Mouse (Mus musculus) G1E (cell line): ENCODE measurements around the gene Dync1li1. TPM values are rescaled to one million over a fixed set of nuclear protein-coding genes. Genes with fewer than 3 reads are reported as not detected.

Source experiments
- ATAC-seq: 2 replicates; pipeline ENCODE4 v1.8.0; 2016; ENCODE audit warnings: mild to moderate bottlenecking; ENCODE audit not compliant: insufficient number of reproducible peaks, poor library complexity, low FRiP score, severe bottlenecking; ENCODE audit errors: extremely low read depth
- DNase-seq: peaks from one replicate; pipeline ENCODE4 v3.0.0; 2012; ENCODE audit warnings: low spot score
- H3K27me3 ChIP-seq: 2 replicates; pipeline ENCODE4 v1.6.1; 2012; ENCODE audit warnings: mild to moderate bottlenecking, low read length, inconsistent platforms; ENCODE audit not compliant: insufficient read depth
- H3K36me3 ChIP-seq: replicated peaks from 2 replicates; pipeline ENCODE3; 2012; ENCODE audit warnings: mild to moderate bottlenecking, inconsistent platforms
- H3K4me1 ChIP-seq: 2 replicates; pipeline ENCODE4 v1.6.1; 2012; ENCODE audit warnings: low read depth, low read length, inconsistent platforms, mixed read lengths; ENCODE audit not compliant: insufficient read depth
- H3K4me3 ChIP-seq: 2 replicates; pipeline ENCODE4 v1.5.1; 2012; ENCODE audit warnings: low read depth, mild to moderate bottlenecking, inconsistent platforms, low read length, moderate library complexity, mixed read lengths
- H3K9me3 ChIP-seq: replicated peaks from 2 replicates; pipeline ENCODE4 v1.6.1; 2012; ENCODE audit warnings: inconsistent platforms
- CTCF ChIP-seq: IDR thresholded peaks from 2 replicates; pipeline ENCODE4 v1.5.1; 2012; ENCODE audit warnings: low read depth, low read length, inconsistent platforms, mixed read lengths
- GATA1 ChIP-seq: IDR thresholded peaks from 2 replicates; pipeline ENCODE4 v1.6.1; 2012; ENCODE audit warnings: borderline replicate concordance, low read length, inconsistent platforms, mixed read lengths
- GATA2 ChIP-seq: IDR thresholded peaks from 2 replicates; pipeline ENCODE4 v1.6.1; 2012; ENCODE audit warnings: low read depth, low read length, inconsistent platforms, borderline replicate concordance
- POLR2AphosphoS5 ChIP-seq: IDR thresholded peaks from 2 replicates; pipeline ENCODE4 v1.6.1; 2012; ENCODE audit warnings: low read depth, low read length, inconsistent platforms; ENCODE audit not compliant: insufficient replicate concordance
- TAL1 ChIP-seq: conservative IDR thresholded peaks from 2 replicates; pipeline ENCODE4 v1.6.1; 2012; ENCODE audit warnings: low read depth, low read length, inconsistent platforms, mixed read lengths
- polyA plus RNA-seq: library from polyadenylated mRNA; stranded (reverse); fragments of >175 nt; gene quantifications from 2 replicates; pipeline ENCODE4 v1.2.3, GENCODE M21; 2012
- total RNA-seq, 2 experiments: library from RNA; stranded (forward) in 1 of 2; stranded (reverse) in 1 of 2; fragments of 200-1000 nt in 1 of 2; fragments of >200 nt in 1 of 2; fragmentation: Nextera tagmentation in 1 of 2; gene quantifications; 2 replicates each; pipeline ENCODE4 v1.2.3; 2014 to 2017

The Dync1li1 gene
- total and polyA plus RNA-seq, 3 experiments: 21.2 to 57.2 (median 34.8) TPM

DNA sequence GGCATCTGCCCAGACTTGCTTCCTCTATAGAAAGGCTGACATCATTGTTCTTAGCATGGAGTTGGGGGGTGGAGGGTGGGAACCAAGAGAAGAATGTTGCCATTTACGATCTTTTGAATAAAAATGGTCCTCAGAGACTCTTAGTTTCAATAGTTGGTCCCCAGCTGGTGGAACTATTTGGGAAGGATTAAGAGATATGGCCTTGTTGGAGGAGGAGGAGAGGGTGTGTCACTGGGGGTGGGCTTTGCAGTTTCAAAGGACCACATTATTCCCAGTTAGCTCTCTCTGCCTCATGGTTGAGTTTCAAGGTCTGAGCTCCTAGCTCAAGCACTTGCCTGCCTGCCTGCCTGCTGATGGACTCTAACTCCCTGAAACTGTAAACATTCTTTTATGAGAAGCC, 16.6 kb upstream of the Dync1li1 start:
- Histone ChIP-seq H3K36me3 (no peaks in the 10 kb centered on the region), H3K4me1 (no peaks in the 10 kb centered on the region), H3K27me3 (peaks cover 12% of the 10 kb centered on the region; the same call in 1 of the 2 replicates), H3K9me3 (no peaks in the 10 kb centered on the region), H3K4me3 (no peak overlapping the region)
- TF ChIP-seq CTCF (no peak), TAL1 (no peak), POLR2AphosphoS5 (no peak), GATA1 (no peak), GATA2 (no peak)
- DNase-seq: no peak
- ATAC-seq: no peak

DNA sequence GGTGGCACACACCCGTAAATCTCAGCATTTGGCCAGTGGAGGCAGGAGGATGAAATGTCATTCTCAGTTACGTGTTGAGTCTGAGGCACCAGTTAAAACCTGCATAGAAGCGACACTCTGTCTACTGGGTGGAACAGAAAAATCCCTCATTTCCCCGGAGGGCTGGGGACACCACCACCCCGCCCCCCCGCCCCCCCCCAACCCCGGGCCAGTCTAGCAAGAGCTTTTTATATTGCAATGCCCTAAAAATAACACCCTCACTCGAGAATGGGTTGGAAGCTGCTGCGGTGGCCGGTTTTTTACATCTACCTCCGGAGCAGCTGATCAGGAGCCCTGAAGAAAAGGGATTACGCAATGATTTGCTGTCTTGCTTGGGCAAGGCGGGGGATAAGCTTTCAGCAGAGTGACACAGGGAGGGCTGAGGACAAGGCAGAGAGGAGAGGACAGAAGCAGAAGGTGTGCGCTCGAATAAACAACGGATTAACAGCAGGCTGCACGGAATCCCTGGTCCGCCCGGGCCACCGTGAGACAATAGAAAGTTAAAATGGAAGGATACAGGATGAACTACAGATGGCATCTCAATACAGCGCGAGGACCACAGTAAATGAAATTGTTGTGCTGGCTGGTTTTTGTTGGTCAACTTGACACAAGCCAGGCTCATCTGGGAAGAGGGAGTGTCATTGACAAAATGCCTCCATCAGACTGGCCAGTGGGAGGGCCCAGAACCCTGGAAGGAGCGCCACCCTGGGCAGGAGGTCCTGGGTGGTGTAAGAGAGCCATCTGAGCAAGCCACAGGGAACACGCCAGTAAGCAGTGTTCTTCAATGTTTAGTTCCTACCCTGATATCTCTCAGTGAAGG, 15.7 kb upstream of the Dync1li1 start:
- Histone ChIP-seq H3K36me3 (no peaks in the 10 kb centered on the region), H3K4me1 (no peaks in the 10 kb centered on the region), H3K27me3 (peaks cover 11% of the 10 kb centered on the region), H3K4me3 (no peak overlapping the region), H3K9me3 (no peaks in the 10 kb centered on the region)
- DNase-seq: no peak
- ATAC-seq: no peak
- TF ChIP-seq TAL1: no peak
- TF ChIP-seq CTCF: no peak
- TF ChIP-seq GATA1: no peak
- TF ChIP-seq GATA2: no peak
- TF ChIP-seq POLR2AphosphoS5: no peak

DNA sequence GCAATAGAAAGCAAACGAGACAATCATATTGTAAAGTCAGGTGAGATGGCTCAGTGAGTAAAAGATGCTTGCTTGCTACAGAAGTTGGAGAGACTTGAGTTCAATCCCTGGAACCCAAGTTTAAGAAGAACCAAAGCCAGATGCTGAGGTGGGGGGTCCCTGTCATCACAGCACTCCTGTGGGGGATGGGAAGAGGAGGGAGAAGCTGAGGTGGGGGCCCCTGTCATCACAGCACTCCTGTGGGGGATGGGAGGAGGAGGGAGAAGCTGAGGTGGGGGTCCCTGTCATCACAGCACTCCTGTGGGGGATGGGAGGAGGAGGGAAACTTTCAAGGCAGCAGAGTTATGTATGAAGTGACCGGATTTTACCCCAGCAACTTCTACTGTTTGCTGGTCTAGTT, 15.0 kb upstream of the Dync1li1 start:
- Histone ChIP-seq H3K4me1 (no peaks in the 10 kb centered on the region), H3K9me3 (no peaks in the 10 kb centered on the region), H3K27me3 (peaks cover 13% of the 10 kb centered on the region), H3K36me3 (no peaks in the 10 kb centered on the region), H3K4me3 (no peak overlapping the region)
- TF ChIP-seq CTCF (no peak), TAL1 (no peak), GATA1 (no peak), GATA2 (no peak), POLR2AphosphoS5 (no peak)
- DNase-seq (no peak), ATAC-seq (no peak)

DNA sequence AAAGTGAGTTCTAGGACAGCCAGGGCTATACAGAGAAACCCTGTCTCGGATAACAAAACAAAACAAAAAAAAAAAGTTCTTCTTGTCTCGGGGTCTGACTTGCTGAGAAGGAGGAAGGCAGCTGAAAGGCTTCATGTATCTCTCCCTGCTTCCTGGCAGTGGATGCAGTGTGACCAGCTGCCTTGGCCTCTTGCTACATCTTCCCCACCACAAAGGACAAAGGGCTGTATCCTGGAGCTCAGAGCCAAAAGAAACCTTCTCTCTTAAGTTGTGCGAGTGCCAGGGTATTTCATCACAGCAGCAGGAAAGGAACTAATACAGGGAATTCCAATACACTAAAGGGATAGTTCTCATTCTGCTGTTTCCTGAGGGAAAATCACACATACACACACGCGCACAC, 10.0 kb upstream of the Dync1li1 start:
- Histone ChIP-seq H3K9me3 (no peaks in the 10 kb centered on the region), H3K27me3 (peaks cover 19% of the 10 kb centered on the region), H3K4me3 (no peak overlapping the region), H3K36me3 (no peaks in the 10 kb centered on the region), H3K4me1 (no peaks in the 10 kb centered on the region; the same call in 1 of the 2 replicates)
- ATAC-seq: no peak
- no peak for TF ChIP-seq GATA2
- TF ChIP-seq TAL1: no peak
- TF ChIP-seq CTCF: no peak
- no peak for TF ChIP-seq GATA1
- TF ChIP-seq POLR2AphosphoS5: no peak
- no peak for DNase-seq

DNA sequence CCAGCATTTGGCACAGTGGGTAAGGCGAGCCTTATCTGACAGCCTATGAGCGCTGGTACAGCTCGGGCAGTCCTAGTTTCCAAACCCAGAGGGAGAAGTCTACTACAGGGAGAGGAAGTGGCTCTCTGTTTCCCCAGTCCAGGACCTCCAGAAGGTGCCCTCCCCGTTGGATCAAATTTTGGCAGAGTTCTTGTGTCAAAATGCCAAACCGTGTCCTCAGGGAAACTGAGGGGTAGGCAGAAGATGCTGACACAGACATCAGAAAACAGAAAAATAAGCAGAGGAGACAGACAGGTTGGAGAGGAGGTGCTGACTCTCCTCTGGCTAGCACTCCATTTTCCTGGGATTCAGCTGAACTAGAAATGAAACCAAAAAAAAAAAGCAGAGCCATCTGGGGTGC, 8.6 kb upstream of the Dync1li1 start:
- Histone ChIP-seq H3K36me3 (no peaks in the 10 kb centered on the region), H3K4me3 (no peak overlapping the region), H3K4me1 (no peaks in the 10 kb centered on the region; the same call in 1 of the 2 replicates), H3K27me3 (peaks cover 19% of the 10 kb centered on the region), H3K9me3 (no peaks in the 10 kb centered on the region)
- no peak for TF ChIP-seq TAL1
- no peak for TF ChIP-seq CTCF
- DNase-seq: no peak
- no peak for ATAC-seq

DNA sequence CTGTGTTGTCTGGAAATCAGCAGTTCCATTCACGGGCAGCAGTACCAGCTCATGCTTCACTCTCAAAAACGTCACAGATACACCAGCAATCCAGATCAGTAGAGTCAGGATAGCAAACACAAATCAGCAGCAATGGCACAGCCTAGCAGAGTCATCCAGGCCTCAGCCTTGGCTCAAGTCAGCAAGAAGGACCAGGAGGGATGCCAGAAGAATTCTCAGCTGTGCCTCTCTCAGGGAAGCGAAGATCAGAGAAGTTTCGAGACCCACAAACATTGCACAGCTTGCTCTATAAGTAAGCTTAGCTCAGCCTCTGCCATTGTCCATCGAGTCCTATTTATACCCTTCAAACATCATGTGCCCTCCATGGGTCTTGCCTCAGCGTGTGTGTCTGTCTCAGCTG, 8.1 kb upstream of the Dync1li1 start:
- H3K4me3 ChIP-seq: no peak overlapping the region
- no peaks in the 10 kb centered on the region for H3K9me3 ChIP-seq
- no peaks in the 10 kb centered on the region; the same call in 1 of the 2 replicates for H3K4me1 ChIP-seq
- no peaks in the 10 kb centered on the region for H3K36me3 ChIP-seq
- H3K27me3 ChIP-seq: peaks cover 19% of the 10 kb centered on the region
- TF ChIP-seq CTCF: no peak
- no peak for TF ChIP-seq GATA1
- TF ChIP-seq GATA2: no peak
- no peak for TF ChIP-seq POLR2AphosphoS5
- TF ChIP-seq TAL1: no peak
- no peak for DNase-seq
- ATAC-seq: no peak
